Mouse (Mus musculus) G1E (cell line): ENCODE data around the gene Pkd1l1.

ENCODE experiments used
- CTCF ChIP-seq: IDR thresholded peaks from 2 replicates; pipeline ENCODE4 v1.5.1; 2012; ENCODE audit warnings: low read depth, low read length, inconsistent platforms, mixed read lengths
- POLR2AphosphoS5 ChIP-seq: IDR thresholded peaks from 2 replicates; pipeline ENCODE4 v1.6.1; 2012; ENCODE audit warnings: low read depth, low read length, inconsistent platforms; ENCODE audit not compliant: insufficient replicate concordance
- TAL1 ChIP-seq: conservative IDR thresholded peaks from 2 replicates; pipeline ENCODE4 v1.6.1; 2012; ENCODE audit warnings: low read depth, low read length, inconsistent platforms, mixed read lengths

DNA sequence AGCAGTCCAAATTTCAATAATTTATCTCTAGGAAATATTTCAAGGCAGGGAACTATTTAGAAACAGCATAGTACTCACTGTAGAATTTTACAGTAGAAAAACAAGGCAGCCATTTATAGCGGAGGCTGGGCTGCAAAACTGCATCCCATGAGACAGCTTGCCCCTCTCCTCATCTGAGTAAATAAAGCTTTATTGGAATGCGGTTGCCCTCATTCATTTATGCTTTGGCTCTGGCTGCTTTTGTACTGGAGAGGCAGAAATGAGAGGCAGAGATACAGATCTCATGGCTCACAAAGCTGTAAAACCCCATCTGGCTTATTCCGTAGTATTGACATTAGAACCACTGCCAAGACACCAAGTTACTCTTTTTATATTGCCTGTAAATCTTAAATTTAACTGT lies 193.6 kb downstream of the Pkd1l1 start:
- TF ChIP-seq CTCF (no peak), POLR2AphosphoS5 (no peak), TAL1 (no peak)
